Mouse (Mus musculus) heart, adult 10 weeks (tissue): ENCODE data around the gene Ripply1. TPM values are rescaled to one million over a fixed set of nuclear protein-coding genes. Genes with fewer than 3 reads are reported as not detected.

Experiments
- polyA plus RNA-seq: library from polyadenylated mRNA; stranded (reverse); fragments of 350-450 nt; fragmentation: Illumina TruSeq; extraction: RNeasy Lipid Tissue Mini Kit (QIAGEN cat#74804); gene quantifications from one replicate; pipeline ENCODE4 v1.2.3, GENCODE M21; 2014; ENCODE audit warnings: low read depth, low replicate concordance

The Ripply1 gene
- not detected for polyA plus RNA-seq

DNA sequence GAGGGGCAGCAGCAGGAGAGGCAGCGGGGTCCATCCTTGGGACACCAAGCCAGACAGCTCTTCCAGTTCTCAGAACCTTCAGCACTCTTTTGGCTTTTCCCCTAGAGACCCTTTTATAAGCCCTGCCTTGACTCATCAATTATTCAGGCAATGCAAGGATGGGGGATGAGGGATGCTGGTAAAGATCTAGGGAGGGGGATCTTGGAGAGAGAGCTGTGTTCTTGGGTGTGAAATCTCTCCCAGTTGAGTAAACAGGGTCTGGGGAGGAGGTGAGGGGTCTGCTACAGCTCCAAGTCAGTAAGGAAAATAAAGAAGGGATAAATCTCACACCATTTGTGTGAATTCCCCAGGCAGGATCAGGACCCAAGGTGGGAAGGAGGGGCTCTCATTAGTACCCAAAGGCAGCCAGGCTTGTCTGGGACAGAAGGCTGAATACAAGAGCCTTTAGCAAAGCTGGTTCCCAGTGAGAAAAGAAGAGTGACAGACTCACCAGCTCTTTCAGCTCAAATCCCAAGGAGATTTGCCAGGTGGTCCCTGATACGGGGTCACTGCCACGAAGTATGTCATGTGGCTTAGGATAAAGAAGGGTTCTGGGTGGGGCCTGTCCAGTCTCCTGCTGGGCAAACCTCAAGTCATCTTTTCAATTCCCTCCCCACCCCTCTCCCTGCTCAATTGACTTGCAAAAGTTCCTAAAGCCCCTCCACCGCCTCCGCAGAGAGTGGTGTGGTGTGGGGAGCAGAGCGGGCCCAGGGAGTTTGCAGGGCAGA, at the start of gene Ripply1:
Gene Ripply1, minus strand, starts transcription at position 76 of the 767 bp plus-strand sequence.

DNA sequence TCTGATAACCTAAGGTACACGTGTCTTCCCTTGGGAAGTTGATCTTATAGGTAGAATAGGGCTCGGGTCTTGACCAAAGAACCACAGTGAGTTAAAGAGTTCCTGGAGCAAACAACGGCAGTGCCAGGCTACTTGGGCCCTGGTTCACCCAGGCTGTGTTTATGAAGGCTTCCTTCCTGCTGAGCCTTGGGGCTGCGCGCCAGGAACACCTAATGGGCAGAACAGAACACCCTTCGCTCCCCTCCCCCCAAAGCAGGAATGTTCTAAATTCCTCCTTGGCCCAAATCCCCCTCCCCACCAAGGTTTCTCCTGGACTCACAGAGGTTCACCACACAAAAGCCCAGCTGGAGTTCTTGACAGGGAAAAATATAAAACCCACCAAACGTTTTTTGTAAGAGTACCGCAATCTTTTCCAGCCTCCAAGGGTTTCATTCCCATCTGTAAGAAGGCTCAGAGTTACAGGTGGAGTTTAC, 18.3 kb upstream of the Ripply1 start, which contains the start of gene Cldn2:
Gene Cldn2, plus strand, starts transcription at position 423 of the 473 bp plus-strand sequence.

Other genes with a start within 250 kb of the Ripply1 start
- 63.7 TPM for gene Rnf128, start 219.0 kb downstream of the Ripply1 start, polyA plus RNA-seq
- 6.2 TPM for gene Tbc1d8b, start 97.4 kb downstream of the Ripply1 start, polyA plus RNA-seq
- gene Gm15013, start 67.9 kb downstream of the Ripply1 start, polyA plus RNA-seq: not detected
- gene Cldn2, start 18.5 kb upstream of the Ripply1 start, polyA plus RNA-seq: not detected
- gene Morc4, start 89.3 kb upstream of the Ripply1 start, polyA plus RNA-seq: 5.1 TPM
- gene Rbm41, start 216.2 kb upstream of the Ripply1 start, polyA plus RNA-seq: 6.5 TPM